Mouse (Mus musculus): ENCODE measurements around the gene Vmn1r237.

GRCm38 (mm10) chr17:21289695-21290094 is 22.0 kb upstream of the Vmn1r237 start:
- TF ChIP-seq CTCF (IDR thresholded peaks at IDR 0.05; ENCODE audit: control insufficient read depth, insufficient read depth, low read length) (no peak), POLR2A (IDR thresholded peaks at IDR 0.05; ENCODE audit: borderline replicate concordance, control insufficient read depth, low read depth, low read length) (no peak)
